Mouse (Mus musculus) embryonic stem cell, embryonic (primary cell): ENCODE results near the gene Thumpd2.

Experiments
- CTCF ChIA-PET, 4 experiments: fragments of 300-600 bp in 2 of 4; fragments of 350-600 bp in 2 of 4; sonication (Branson Sonifier 250); formaldehyde crosslinking; loops; one replicate each; lab custom pipeline; 2022; ENCODE audit warnings: inconsistent platforms in 2 of 4; lab: Charles Lee
- POLR2A ChIA-PET, 4 experiments: fragments of 300-600 bp in 2 of 4; fragments of 350-600 bp in 2 of 4; sonication (Branson Sonifier 250); formaldehyde crosslinking; loops; one replicate each; lab custom pipeline; 2022; ENCODE audit warnings: antibody characterized with exemption in 4 of 4, inconsistent platforms in 1 of 4; lab: Charles Lee

Thumpd2 gene

GRCm38 (mm10) chr17:81064979-81065311 lies at the start of gene Thumpd2:
Thumpd2 (minus strand) TSS chr17:81065082.
- ChIA-PET POLR2A (interaction anchor here in 2 of 4 experiments (0.9 to 2.1 kb wide), 11 partner anchors 8 to 775 kb away, joined by 3 to 10 read pairs (median 3); partner anchors contain the start of genes Dhx57 (in 1 of the 2) and Morn2 (in 1 of the 2)), CTCF (interaction anchor here in 3 of 4 experiments (0.5 to 1.8 kb wide), 12 partner anchors 8 to 507 kb away, joined by 3 to 6 read pairs (median 3); no protein-coding TSS in a partner anchor)

- POLR2A ChIA-PET: no interaction called here
- CTCF ChIA-PET: no interaction called here
These were observed 39.4 kb upstream of the Thumpd2 start for GRCm38 (mm10) chr17:81104237-81104636.

- CTCF ChIA-PET: no interaction called here
- POLR2A ChIA-PET: no interaction called here
These were observed 38.0 kb upstream of the Thumpd2 start for GRCm38 (mm10) chr17:81102866-81103265.

- ChIA-PET CTCF (interaction anchor here in 3 of 4 experiments (0.6 to 1.3 kb wide), 6 partner anchors 19 to 528 kb away, joined by 3 to 6 read pairs (median 4); no protein-coding TSS in a partner anchor), POLR2A (no interaction called here)
These were observed 33.6 kb upstream of the Thumpd2 start for GRCm38 (mm10) chr17:81098444-81098843.

GRCm38 (mm10) chr17:81096490-81096889 lies 31.6 kb upstream of the Thumpd2 start:
- ChIA-PET POLR2A (no interaction called here), CTCF (no interaction called here)

- ChIA-PET POLR2A (interaction anchor here in 1 of 4 experiments (0.7 kb wide), 1 partner anchor 51 kb away, joined by 4 read pairs; no protein-coding TSS in a partner anchor), CTCF (interaction anchor here in 1 of 4 experiments (0.7 kb wide), 1 partner anchor 218 kb away, joined by 3 read pairs; no protein-coding TSS in a partner anchor)
These were observed 27.9 kb upstream of the Thumpd2 start for GRCm38 (mm10) chr17:81092794-81093193.

GRCm38 (mm10) chr17:81088866-81089265 lies 24.0 kb upstream of the Thumpd2 start:
- ChIA-PET POLR2A (no interaction called here), CTCF (no interaction called here)

GRCm38 (mm10) chr17:81087735-81088134 lies 22.9 kb upstream of the Thumpd2 start:
- POLR2A ChIA-PET: interaction anchor here in 1 of 4 experiments (0.7 kb wide), 1 partner anchor 29 kb away, joined by 3 read pairs; no protein-coding TSS in a partner anchor
- CTCF ChIA-PET: no interaction called here

GRCm38 (mm10) chr17:81064279-81064978 lies 453 bp downstream of the Thumpd2 start:
- POLR2A ChIA-PET: interaction anchor here in 3 of 4 experiments (0.5 to 2.1 kb wide), 14 partner anchors 8 to 775 kb away, joined by 3 to 10 read pairs (median 4); partner anchors contain the start of genes Dhx57 (in 1 of the 3) and Morn2 (in 1 of the 3)
- CTCF ChIA-PET: interaction anchor here (0.5 to 1.8 kb wide), 12 partner anchors 8 to 506 kb away, joined by 3 to 6 read pairs (median 3); no protein-coding TSS in a partner anchor

GRCm38 (mm10) chr17:81063346-81063745 lies 1.5 kb downstream of the Thumpd2 start:
- CTCF ChIA-PET: no interaction called here
- POLR2A ChIA-PET: interaction anchor here in 2 of 4 experiments (1.1 to 1.6 kb wide), 5 partner anchors 8 to 46 kb away, joined by 3 to 10 read pairs (median 4); no protein-coding TSS in a partner anchor

- CTCF ChIA-PET: no interaction called here
- POLR2A ChIA-PET: no interaction called here
These were observed 2.5 kb downstream of the Thumpd2 start for GRCm38 (mm10) chr17:81062349-81062871.

- ChIA-PET CTCF (interaction anchor here in 3 of 4 experiments (0.6 to 1.2 kb wide), 3 partner anchors 8 to 182 kb away, joined by 3 to 4 read pairs (median 3); partner anchors contain the start of gene Thumpd2 (in 1 of the 3)), POLR2A (interaction anchor here in 1 of 4 experiments (1.2 to 1.3 kb wide), 2 partner anchors 8 to 11 kb away, joined by 3 to 4 read pairs; partner anchors contain the start of gene Thumpd2)
These were observed 8.0 kb downstream of the Thumpd2 start for GRCm38 (mm10) chr17:81056796-81057381.

GRCm38 (mm10) chr17:81056035-81056434 lies 8.8 kb downstream of the Thumpd2 start:
- ChIA-PET POLR2A (interaction anchor here in 2 of 4 experiments (1.2 to 2.6 kb wide), 3 partner anchors 8 to 10 kb away, joined by 3 to 10 read pairs (median 4); partner anchors contain the start of gene Thumpd2 (in 2 of the 2)), CTCF (interaction anchor here in 3 of 4 experiments (0.6 to 1.8 kb wide), 3 partner anchors 9 to 10 kb away, joined by 3 to 4 read pairs (median 4); partner anchors contain the start of gene Thumpd2 (in 1 of the 3))

GRCm38 (mm10) chr17:81055522-81055921 lies 9.4 kb downstream of the Thumpd2 start:
- ChIA-PET CTCF (interaction anchor here in 1 of 4 experiments (1.8 kb wide), 1 partner anchor 9 kb away, joined by 4 read pairs; no protein-coding TSS in a partner anchor), POLR2A (interaction anchor here in 2 of 4 experiments (1.3 to 2.6 kb wide), 2 partner anchors 9 to 10 kb away, joined by 4 to 10 read pairs; partner anchors contain the start of gene Thumpd2 (in 1 of the 2))

- ChIA-PET CTCF (no interaction called here), POLR2A (no interaction called here)
These were observed 11.6 kb downstream of the Thumpd2 start for GRCm38 (mm10) chr17:81053274-81053673.

GRCm38 (mm10) chr17:81047930-81048564 lies 16.8 kb downstream of the Thumpd2 start:
- ChIA-PET POLR2A (no interaction called here), CTCF (interaction anchor here in 2 of 4 experiments (0.5 to 1.1 kb wide), 3 partner anchors 17 to 632 kb away, joined by 3 to 8 read pairs (median 3); partner anchors contain the start of gene Thumpd2 (in 1 of the 2))

GRCm38 (mm10) chr17:81045525-81046150 lies 19.2 kb downstream of the Thumpd2 start:
- ChIA-PET POLR2A (interaction anchor here in 2 of 4 experiments (0.7 to 1.2 kb wide), 3 partner anchors 9 to 19 kb away, joined by 3 to 5 read pairs (median 4); partner anchors contain the start of gene Thumpd2 (in 1 of the 2)), CTCF (interaction anchor here (0.5 to 1.5 kb wide), 8 partner anchors 10 to 198 kb away, joined by 3 to 4 read pairs (median 3); no protein-coding TSS in a partner anchor)
